Mouse (Mus musculus): ENCODE results near the gene Gm5127. TPM values are rescaled to one million over a fixed set of nuclear protein-coding genes. Genes with fewer than 3 reads are reported as not detected.

The Gm5127 gene
- 0.07 TPM in 1 of 2 replicates, not detected in the other for polyA plus RNA-seq (2012; rRNA removed)

DNA sequence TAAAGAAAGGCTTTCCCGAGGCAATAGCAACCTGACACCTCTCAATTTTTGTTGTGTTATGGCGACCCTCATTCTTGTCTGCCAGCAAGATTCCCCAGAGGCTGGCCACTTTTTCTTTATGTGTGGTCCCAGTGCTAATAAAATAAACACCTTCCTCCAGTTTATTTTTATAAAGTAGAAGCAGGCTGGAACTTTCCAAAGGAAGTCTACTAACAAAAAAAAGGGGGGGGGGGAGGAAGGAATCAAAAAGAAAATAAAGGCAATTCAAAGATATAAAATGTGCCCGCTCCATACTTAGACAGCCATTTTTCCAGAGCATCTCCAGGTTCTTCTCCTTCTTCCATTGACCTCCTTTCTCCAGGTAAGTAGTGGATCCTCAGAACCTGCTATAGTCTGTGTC, at the start of gene Gm5127:
TSS of gene Gm5127 (plus strand) at position 301 of the 400 bp plus-strand sequence.
- 88% methylated on average over 3 of the region's 3 CpGs for WGBS
- Histone ChIP-seq H3K27ac (ENCODE audit: control insufficient read depth, insufficient read depth, low read length) (no peak within 1 kb of the TSS), H3K4me3 (ENCODE audit: control insufficient read depth, insufficient read depth, low read length) (no peak within 1 kb of the TSS), H3K4me1 (replicated peaks; ENCODE audit: control insufficient read depth, insufficient read depth, low read length) (no peaks in the 10 kb centered on the region), H3K36me3 (ENCODE audit: control insufficient read depth, insufficient read depth, low read length) (no peaks in the 10 kb centered on the region), H3K27me3 (ENCODE audit: control insufficient read depth, insufficient read depth, low read length) (no peaks in the 10 kb centered on the region)
- no peak for TF ChIP-seq CTCF (IDR thresholded peaks at IDR 0.05; ENCODE audit: borderline replicate concordance, control insufficient read depth, extremely low read depth, insufficient read depth, low read length, poor library complexity)
- no peak for TF ChIP-seq POLR2A (IDR thresholded peaks at IDR 0.05; ENCODE audit: control insufficient read depth, extremely low read depth, insufficient read depth, low read length, poor library complexity)
- no peak for DNase-seq

DNA sequence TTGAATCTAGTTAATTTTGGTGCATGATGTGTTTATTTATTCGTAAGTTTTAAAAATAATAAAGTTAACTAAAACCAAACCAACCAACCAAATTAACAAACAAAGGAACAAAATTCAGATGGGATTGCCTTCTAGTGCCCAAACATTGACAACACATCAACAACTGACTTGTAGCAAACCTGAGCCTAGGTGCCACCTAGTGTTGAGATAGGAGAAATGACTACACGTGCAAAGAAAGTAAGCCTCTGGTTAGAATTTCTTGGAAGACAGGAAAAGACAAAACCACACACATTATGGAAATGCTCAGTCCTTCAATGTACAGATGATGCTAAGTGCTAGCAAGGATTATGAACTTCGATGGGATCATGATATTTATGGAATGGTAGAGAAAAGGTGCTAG, 46.6 kb upstream of the Gm5127 start:
- no peak for DNase-seq
- H3K27ac ChIP-seq (ENCODE audit: control insufficient read depth, insufficient read depth, low read length) = no peak overlapping the region
- no peaks in the 10 kb centered on the region for H3K4me1 ChIP-seq (replicated peaks; ENCODE audit: control insufficient read depth, insufficient read depth, low read length)
- no peaks in the 10 kb centered on the region for H3K36me3 ChIP-seq (ENCODE audit: control insufficient read depth, insufficient read depth, low read length)
- no peak overlapping the region for H3K4me3 ChIP-seq (ENCODE audit: control insufficient read depth, insufficient read depth, low read length)
- no peak for TF ChIP-seq POLR2A (IDR thresholded peaks at IDR 0.05; ENCODE audit: control insufficient read depth, extremely low read depth, insufficient read depth, low read length, poor library complexity)
- no peak for TF ChIP-seq CTCF (IDR thresholded peaks at IDR 0.05; ENCODE audit: borderline replicate concordance, control insufficient read depth, extremely low read depth, insufficient read depth, low read length, poor library complexity)
- 50% methylated on average over 3 of the region's 3 CpGs for WGBS
- H3K27me3 ChIP-seq (ENCODE audit: control insufficient read depth, insufficient read depth, low read length) = no peaks in the 10 kb centered on the region

DNA sequence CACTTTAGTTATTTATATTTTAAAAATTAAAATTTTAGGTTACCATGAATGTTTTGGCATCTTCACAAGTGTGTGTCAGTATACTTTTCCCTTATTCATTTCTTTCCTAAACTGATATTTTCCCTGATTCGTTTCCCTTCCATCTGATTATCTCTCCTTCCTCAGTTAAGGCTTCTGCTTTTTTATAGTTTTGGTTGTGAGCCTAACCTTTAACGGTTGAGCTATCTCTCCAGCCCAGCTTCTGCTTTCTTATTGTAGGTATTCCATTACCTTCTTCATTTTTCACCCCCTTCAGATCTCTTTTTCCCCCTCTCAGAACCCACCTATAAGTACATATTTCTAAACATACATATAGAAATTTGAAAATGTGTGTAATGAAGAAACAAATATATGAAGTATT, 27.5 kb upstream of the Gm5127 start:
- TF ChIP-seq CTCF (IDR thresholded peaks at IDR 0.05; ENCODE audit: borderline replicate concordance, control insufficient read depth, extremely low read depth, insufficient read depth, low read length, poor library complexity) (no peak), POLR2A (IDR thresholded peaks at IDR 0.05; ENCODE audit: control insufficient read depth, extremely low read depth, insufficient read depth, low read length, poor library complexity) (no peak)
- H3K27ac ChIP-seq (ENCODE audit: control insufficient read depth, insufficient read depth, low read length) = no peak overlapping the region
- no peak for DNase-seq
- no peaks in the 10 kb centered on the region for H3K36me3 ChIP-seq (ENCODE audit: control insufficient read depth, insufficient read depth, low read length)
- no peaks in the 10 kb centered on the region for H3K4me1 ChIP-seq (replicated peaks; ENCODE audit: control insufficient read depth, insufficient read depth, low read length)
- H3K4me3 ChIP-seq (ENCODE audit: control insufficient read depth, insufficient read depth, low read length) = no peak overlapping the region
- 54% methylated on average over 2 of the region's 2 CpGs for WGBS
- H3K27me3 ChIP-seq (ENCODE audit: control insufficient read depth, insufficient read depth, low read length) = no peaks in the 10 kb centered on the region

DNA sequence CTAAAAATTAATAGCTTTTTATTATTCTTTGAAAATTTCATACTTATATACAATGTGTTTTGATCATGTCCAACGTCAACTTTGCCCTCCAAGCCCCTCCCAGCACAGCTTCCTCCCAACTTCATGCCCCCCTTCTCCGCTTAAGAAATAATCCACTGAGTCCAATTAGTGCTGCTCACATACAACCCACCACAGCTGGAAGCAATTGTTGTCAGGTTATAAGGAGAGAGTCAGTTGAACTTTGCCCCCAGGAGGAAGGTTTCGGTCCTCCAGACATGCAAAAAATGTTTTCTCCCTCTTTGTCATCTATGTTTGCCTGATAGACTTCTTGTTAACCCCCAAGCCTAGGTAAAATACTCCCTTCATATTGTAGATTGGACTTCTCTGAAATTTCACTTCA, 4.0 kb upstream of the Gm5127 start:
- no peak for DNase-seq
- WGBS = 89% methylated on average over 3 of the region's 3 CpGs
- Histone ChIP-seq H3K4me3 (ENCODE audit: control insufficient read depth, insufficient read depth, low read length) (no peak overlapping the region), H3K27ac (ENCODE audit: control insufficient read depth, insufficient read depth, low read length) (no peak overlapping the region), H3K4me1 (replicated peaks; ENCODE audit: control insufficient read depth, insufficient read depth, low read length) (no peaks in the 10 kb centered on the region), H3K27me3 (ENCODE audit: control insufficient read depth, insufficient read depth, low read length) (no peaks in the 10 kb centered on the region), H3K36me3 (ENCODE audit: control insufficient read depth, insufficient read depth, low read length) (no peaks in the 10 kb centered on the region)
- TF ChIP-seq CTCF (IDR thresholded peaks at IDR 0.05; ENCODE audit: borderline replicate concordance, control insufficient read depth, extremely low read depth, insufficient read depth, low read length, poor library complexity) (no peak), POLR2A (IDR thresholded peaks at IDR 0.05; ENCODE audit: control insufficient read depth, extremely low read depth, insufficient read depth, low read length, poor library complexity) (no peak)

DNA sequence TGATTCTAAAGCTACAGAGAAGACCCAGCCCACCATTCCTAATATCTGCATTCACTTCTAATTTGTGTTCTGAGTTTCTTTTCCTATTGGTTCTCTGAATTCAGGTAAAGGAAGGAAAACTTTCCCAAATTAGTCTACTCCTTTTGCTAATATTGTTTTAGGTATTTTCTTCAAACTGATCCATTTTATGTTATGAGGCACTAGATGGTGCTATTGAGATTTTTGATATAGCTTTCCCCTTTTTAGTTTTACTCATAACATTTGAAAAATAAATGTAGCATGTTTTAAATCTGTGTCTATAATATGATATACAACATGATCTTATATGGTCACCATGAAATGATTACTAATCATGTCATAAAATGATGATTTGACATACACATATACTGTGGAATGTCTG, 2.6 kb upstream of the Gm5127 start:
- no peaks in the 10 kb centered on the region for H3K27me3 ChIP-seq (ENCODE audit: control insufficient read depth, insufficient read depth, low read length)

DNA sequence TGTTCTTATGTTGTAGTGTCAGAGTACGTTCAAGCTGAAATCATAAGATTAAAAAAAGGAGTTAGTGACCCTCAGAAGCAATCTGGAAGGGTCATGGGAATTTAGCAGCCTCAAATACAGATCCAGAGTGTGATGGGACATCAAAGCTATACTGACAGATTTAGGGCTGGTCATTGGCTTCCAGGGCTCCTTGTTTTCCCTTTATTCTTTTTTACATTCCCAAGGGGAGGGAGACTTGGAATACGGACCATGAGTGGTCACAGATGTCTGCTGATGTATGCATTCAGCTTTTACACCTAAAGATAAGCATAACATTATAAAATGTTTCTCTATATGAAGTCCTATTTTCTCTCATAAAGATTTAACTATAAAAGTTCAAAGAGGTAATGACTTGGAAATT, 789 bp upstream of the Gm5127 start:
- no peaks in the 10 kb centered on the region for H3K27me3 ChIP-seq (ENCODE audit: control insufficient read depth, insufficient read depth, low read length)
- DNase-seq = no peak
- H3K4me3 ChIP-seq (ENCODE audit: control insufficient read depth, insufficient read depth, low read length) = no peak overlapping the region
- TF ChIP-seq CTCF (IDR thresholded peaks at IDR 0.05; ENCODE audit: borderline replicate concordance, control insufficient read depth, extremely low read depth, insufficient read depth, low read length, poor library complexity) (no peak), POLR2A (IDR thresholded peaks at IDR 0.05; ENCODE audit: control insufficient read depth, extremely low read depth, insufficient read depth, low read length, poor library complexity) (no peak)
- no peak overlapping the region for H3K27ac ChIP-seq (ENCODE audit: control insufficient read depth, insufficient read depth, low read length)
- no peaks in the 10 kb centered on the region for H3K36me3 ChIP-seq (ENCODE audit: control insufficient read depth, insufficient read depth, low read length)
- no peaks in the 10 kb centered on the region for H3K4me1 ChIP-seq (replicated peaks; ENCODE audit: control insufficient read depth, insufficient read depth, low read length)
- WGBS = 86% methylated on average over 2 of the region's 2 CpGs

More for the DNA sequence above, 2.6 kb upstream of the Gm5127 start:
- Histone ChIP-seq H3K36me3 (ENCODE audit: control insufficient read depth, insufficient read depth, low read length) (no peaks in the 10 kb centered on the region), H3K4me3 (ENCODE audit: control insufficient read depth, insufficient read depth, low read length) (no peak overlapping the region), H3K27ac (ENCODE audit: control insufficient read depth, insufficient read depth, low read length) (no peak overlapping the region), H3K4me1 (replicated peaks; ENCODE audit: control insufficient read depth, insufficient read depth, low read length) (no peaks in the 10 kb centered on the region)
- no peak for DNase-seq
- no peak for TF ChIP-seq POLR2A (IDR thresholded peaks at IDR 0.05; ENCODE audit: control insufficient read depth, extremely low read depth, insufficient read depth, low read length, poor library complexity)

DNA sequence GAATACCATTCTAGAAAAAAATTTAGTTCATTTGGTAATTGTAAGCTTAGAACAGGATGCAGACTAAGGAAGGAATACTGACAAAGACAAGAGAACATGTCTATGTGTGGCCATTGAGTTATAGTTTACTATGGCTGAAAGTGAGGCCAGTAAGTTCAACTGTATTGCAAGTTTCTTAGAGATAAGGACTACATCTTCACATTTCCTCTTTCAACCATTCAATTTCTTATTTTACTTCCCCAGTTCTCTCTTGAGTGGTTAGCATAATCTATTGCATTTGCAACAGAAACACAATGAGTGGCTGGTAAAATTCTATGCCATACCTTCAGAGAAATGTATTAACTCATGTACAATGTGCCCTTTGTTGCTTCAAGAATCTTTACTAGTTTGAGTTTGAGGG, 10.9 kb downstream of the Gm5127 start:
- Histone ChIP-seq H3K27me3 (ENCODE audit: control insufficient read depth, insufficient read depth, low read length) (no peaks in the 10 kb centered on the region), H3K36me3 (ENCODE audit: control insufficient read depth, insufficient read depth, low read length) (no peaks in the 10 kb centered on the region), H3K27ac (ENCODE audit: control insufficient read depth, insufficient read depth, low read length) (no peak overlapping the region), H3K4me1 (replicated peaks; ENCODE audit: control insufficient read depth, insufficient read depth, low read length) (no peaks in the 10 kb centered on the region), H3K4me3 (ENCODE audit: control insufficient read depth, insufficient read depth, low read length) (no peak overlapping the region)
- no peak for DNase-seq
- TF ChIP-seq POLR2A (IDR thresholded peaks at IDR 0.05; ENCODE audit: control insufficient read depth, extremely low read depth, insufficient read depth, low read length, poor library complexity) (no peak), CTCF (IDR thresholded peaks at IDR 0.05; ENCODE audit: borderline replicate concordance, control insufficient read depth, extremely low read depth, insufficient read depth, low read length, poor library complexity) (no peak)

All from thymus, adult 2 months (tissue).